Mouse (Mus musculus) kidney, adult 2 months (tissue): ENCODE measurements around the gene Ewsr1.
"Not testable (repeated sequence)": the region's sequence is repeated elsewhere in the genome, so short reads cannot be mapped to it uniquely, and the experiment has no call there.

Experiments
- CTCF ChIP-seq: fragments of 200-500 bp; conservative IDR thresholded peaks from 2 replicates; pipeline ENCODE4 v1.5.1; 2011; ENCODE audit warnings: low read depth, mild to moderate bottlenecking, control low read depth, low read length, moderate library complexity, mixed read lengths; ENCODE audit not compliant: insufficient read depth, insufficient read length
- POLR2A ChIP-seq: fragments of 200-500 bp; IDR thresholded peaks from one replicate; pipeline ENCODE4 v1.6.1; 2011; ENCODE audit warnings: low read depth, low read length, control low read depth

- TF ChIP-seq POLR2A, CTCF: not testable (repeated sequence)
Measured at GRCm38 (mm10) chr11:5076843-5077242, 22.2 kb downstream of the Ewsr1 start.
